Mouse (Mus musculus): ENCODE results near the gene Klf5. TPM values are rescaled to one million over a fixed set of nuclear protein-coding genes. Genes with fewer than 3 reads are reported as not detected.

Gene Klf5
- polyA plus RNA-seq, 1 experiment from 2014 or later, result 3.4 TPM

DNA sequence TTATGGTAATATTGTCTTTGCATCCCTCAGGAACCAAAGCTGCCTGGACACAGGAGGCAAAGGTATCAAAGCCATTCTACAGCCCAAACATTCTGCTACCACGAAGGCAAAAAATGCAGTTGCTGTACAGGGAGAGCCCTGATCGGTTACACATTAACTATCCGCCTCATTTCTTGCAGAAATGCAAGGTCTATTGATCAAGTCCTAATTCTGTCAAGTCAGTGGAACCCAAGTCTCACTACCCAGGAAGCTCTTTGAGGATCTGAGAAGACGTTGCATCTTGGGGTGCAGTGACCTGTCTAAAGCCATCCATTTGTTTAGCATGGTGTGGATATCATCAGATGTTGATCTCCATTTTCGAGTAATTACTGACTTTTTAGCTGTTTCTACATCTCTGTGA, 18.1 kb upstream of the Klf5 start:
- Histone ChIP-seq H3K9ac (replicated peaks; ENCODE audit: low read depth, low read length) (no peak overlapping the region), H3K36me3 (ENCODE audit: control insufficient read depth, insufficient read depth, low read length) (no peaks in the 10 kb centered on the region), H3K4me1 (ENCODE audit: control insufficient read depth, insufficient read depth, low read length) (no peaks in the 10 kb centered on the region), H3K27me3 (ENCODE audit: control insufficient read depth, insufficient read depth, low read length) (no peaks in the 10 kb centered on the region), H3K4me3 (ENCODE audit: low read depth, low read length) (no peak overlapping the region), H3K9me3 (ENCODE audit: control insufficient read depth, low read length) (no peaks in the 10 kb centered on the region), H3K4me2 (ENCODE audit: low read depth, low read length) (no peak overlapping the region), H3K27ac (ENCODE audit: low read depth, low read length) (no peak overlapping the region)
- 63% methylated on average over 5 of the region's 5 CpGs for WGBS
- ATAC-seq (ENCODE audit: low read depth), result no peak

DNA sequence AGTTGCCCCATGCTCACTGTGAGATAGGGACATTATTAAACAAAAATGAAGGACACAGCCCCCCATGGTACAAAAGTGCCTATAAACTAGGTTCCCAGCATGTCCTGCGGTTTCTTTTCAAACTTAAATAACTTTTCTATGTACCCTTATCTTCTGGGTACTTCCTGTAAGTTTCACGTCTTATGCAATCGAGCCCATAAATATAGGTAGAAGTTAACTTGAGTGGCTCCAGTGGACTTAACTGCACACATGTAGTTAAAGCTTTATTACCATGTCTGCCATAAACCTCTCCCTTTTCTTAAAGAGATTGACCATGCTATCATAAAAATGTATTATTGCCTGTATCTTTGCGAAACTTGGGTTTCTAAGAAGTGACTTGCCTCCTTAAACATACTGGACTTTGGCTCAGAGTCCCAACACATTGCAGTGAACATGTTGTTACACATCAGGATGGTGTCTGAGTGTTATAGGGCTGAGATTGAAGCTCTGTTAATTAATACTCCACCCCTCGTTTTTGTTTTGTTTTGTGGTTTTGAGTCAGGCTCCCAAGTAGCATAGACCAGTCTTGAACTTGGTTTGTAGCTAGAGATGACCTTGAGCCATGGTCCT, 17.6 kb upstream of the Klf5 start:
- no peaks in the 10 kb centered on the region for H3K36me3 ChIP-seq (ENCODE audit: control insufficient read depth, insufficient read depth, low read length)
- no peak overlapping the region for H3K4me3 ChIP-seq (ENCODE audit: low read depth, low read length)
- no peaks in the 10 kb centered on the region for H3K9me3 ChIP-seq (ENCODE audit: control insufficient read depth, low read length)
- no peak overlapping the region for H3K9ac ChIP-seq (replicated peaks; ENCODE audit: low read depth, low read length)
- H3K4me2 ChIP-seq (ENCODE audit: low read depth, low read length), result no peak overlapping the region
- H3K27ac ChIP-seq (ENCODE audit: low read depth, low read length), result no peak overlapping the region
- ATAC-seq (ENCODE audit: low read depth), result no peak
- WGBS, result 81% methylated on average over 5 of the region's 5 CpGs
- H3K4me1 ChIP-seq (ENCODE audit: control insufficient read depth, insufficient read depth, low read length), result no peaks in the 10 kb centered on the region
- no peaks in the 10 kb centered on the region for H3K27me3 ChIP-seq (ENCODE audit: control insufficient read depth, insufficient read depth, low read length)

GRCm38 (mm10) chr14:99285486-99285885, 13.0 kb upstream of the Klf5 start:
- no peaks in the 10 kb centered on the region for H3K9me3 ChIP-seq (ENCODE audit: control insufficient read depth, low read length)
- no peak overlapping the region for H3K27ac ChIP-seq (ENCODE audit: low read depth, low read length)
- no peak overlapping the region for H3K4me2 ChIP-seq (ENCODE audit: low read depth, low read length)
- H3K36me3 ChIP-seq (ENCODE audit: control insufficient read depth, insufficient read depth, low read length), result no peaks in the 10 kb centered on the region
- no peaks in the 10 kb centered on the region for H3K4me1 ChIP-seq (ENCODE audit: control insufficient read depth, insufficient read depth, low read length)
- ATAC-seq (ENCODE audit: low read depth), result no peak
- WGBS, result 98% methylated on average over 4 of the region's 4 CpGs
- H3K9ac ChIP-seq (replicated peaks; ENCODE audit: low read depth, low read length), result no peak overlapping the region
- H3K4me3 ChIP-seq (ENCODE audit: low read depth, low read length), result no peak overlapping the region
- no peaks in the 10 kb centered on the region for H3K27me3 ChIP-seq (ENCODE audit: control insufficient read depth, insufficient read depth, low read length)

GRCm38 (mm10) chr14:99292176-99292575, 6.3 kb upstream of the Klf5 start:
- 100% methylated on average over 5 of the region's 5 CpGs for WGBS
- Histone ChIP-seq H3K27ac (ENCODE audit: low read depth, low read length) (no peak overlapping the region), H3K9me3 (ENCODE audit: control insufficient read depth, low read length) (no peaks in the 10 kb centered on the region), H3K4me2 (ENCODE audit: low read depth, low read length) (no peak overlapping the region), H3K4me3 (ENCODE audit: low read depth, low read length) (no peak overlapping the region), H3K36me3 (ENCODE audit: control insufficient read depth, insufficient read depth, low read length) (no peaks in the 10 kb centered on the region), H3K9ac (replicated peaks; ENCODE audit: low read depth, low read length) (no peak overlapping the region), H3K4me1 (ENCODE audit: control insufficient read depth, insufficient read depth, low read length) (no peaks in the 10 kb centered on the region), H3K27me3 (ENCODE audit: control insufficient read depth, insufficient read depth, low read length) (0 out of 2 replicates have a peak, but pooled peaks cover 3% of the 10 kb centered on the region)
- ATAC-seq (ENCODE audit: low read depth), result no peak

DNA sequence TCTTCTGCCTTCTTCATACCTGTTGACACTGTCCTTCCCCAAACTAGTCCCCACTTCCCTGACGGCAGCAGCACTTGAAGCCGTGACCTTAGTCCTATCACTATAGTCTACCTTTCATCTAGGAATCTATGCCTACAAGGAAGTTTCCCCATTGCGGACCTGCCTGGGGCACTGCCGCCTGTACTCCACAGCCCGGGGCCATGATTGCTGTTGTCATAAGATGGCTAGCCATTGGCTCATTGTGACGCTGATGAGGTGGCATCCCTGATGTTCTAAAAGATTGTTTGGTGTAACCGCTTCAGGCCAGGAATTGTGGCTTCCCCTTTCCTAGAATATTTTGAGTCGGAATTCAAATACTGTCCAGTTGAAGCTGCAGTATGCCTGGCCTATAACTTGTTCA, 4.1 kb upstream of the Klf5 start:
- Histone ChIP-seq H3K27me3 (ENCODE audit: control insufficient read depth, insufficient read depth, low read length) (peaks cover 9% of the 10 kb centered on the region), H3K36me3 (ENCODE audit: control insufficient read depth, insufficient read depth, low read length) (no peaks in the 10 kb centered on the region), H3K4me1 (ENCODE audit: control insufficient read depth, insufficient read depth, low read length) (0 out of 2 replicates have a peak, but pooled peaks cover 1% of the 10 kb centered on the region), H3K4me3 (ENCODE audit: low read depth, low read length) (no peak overlapping the region), H3K27ac (ENCODE audit: low read depth, low read length) (no peak overlapping the region), H3K4me2 (ENCODE audit: low read depth, low read length) (no peak overlapping the region), H3K9me3 (ENCODE audit: control insufficient read depth, low read length) (no peaks in the 10 kb centered on the region), H3K9ac (replicated peaks; ENCODE audit: low read depth, low read length) (no peak overlapping the region)
- 89% methylated on average over 8 of the region's 8 CpGs for WGBS
- no peak for ATAC-seq (ENCODE audit: low read depth)

DNA sequence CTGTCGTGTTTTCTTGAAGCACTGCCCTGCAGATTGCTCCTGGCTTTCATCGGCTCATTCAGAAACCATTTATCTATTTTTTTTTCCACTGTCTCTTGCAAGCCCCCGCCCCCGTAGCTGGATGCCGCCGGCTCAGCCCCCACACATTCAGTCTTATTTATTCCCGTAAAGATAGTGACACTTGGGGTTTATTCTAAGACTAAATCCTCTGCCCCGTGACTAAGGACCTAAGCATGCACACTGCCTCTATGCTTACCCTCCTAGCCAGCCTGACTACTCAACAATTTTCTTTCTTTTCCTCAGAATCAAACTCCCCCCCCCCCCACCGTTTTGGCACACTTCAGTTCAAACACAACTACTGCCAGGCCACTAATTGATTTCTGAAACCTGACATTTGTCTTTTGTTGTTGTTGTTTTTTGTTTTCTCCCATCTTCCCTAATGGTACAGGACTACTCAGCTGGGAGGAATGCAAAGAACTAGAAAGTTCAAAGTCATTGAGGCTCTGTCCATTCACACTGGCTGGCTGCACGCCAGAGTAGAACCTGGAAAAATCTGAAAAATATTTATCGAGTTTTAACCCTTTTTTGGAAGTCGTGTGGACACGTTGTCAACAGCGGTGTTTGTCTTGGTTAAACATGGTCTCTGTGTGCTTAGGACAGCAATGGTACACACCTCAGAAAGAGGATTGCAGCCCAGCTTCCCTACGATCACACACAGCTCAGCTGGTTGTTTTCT, 2.7 kb upstream of the Klf5 start:
- Histone ChIP-seq H3K27ac (ENCODE audit: low read depth, low read length) (no peak overlapping the region), H3K4me1 (ENCODE audit: control insufficient read depth, insufficient read depth, low read length) (0 out of 2 replicates have a peak, but pooled peaks cover 7% of the 10 kb centered on the region), H3K4me3 (ENCODE audit: low read depth, low read length) (no peak overlapping the region), H3K27me3 (ENCODE audit: control insufficient read depth, insufficient read depth, low read length) (peaks cover 9% of the 10 kb centered on the region), H3K9ac (replicated peaks; ENCODE audit: low read depth, low read length) (no peak overlapping the region), H3K4me2 (ENCODE audit: low read depth, low read length) (no peak overlapping the region), H3K9me3 (ENCODE audit: control insufficient read depth, low read length) (no peaks in the 10 kb centered on the region), H3K36me3 (ENCODE audit: control insufficient read depth, insufficient read depth, low read length) (no peaks in the 10 kb centered on the region)
- WGBS, result 71% methylated on average over 15 of the region's 15 CpGs
- ATAC-seq (ENCODE audit: low read depth), result no peak

- WGBS, result under 1% methylated on average over 59 of the region's 60 CpGs
- Histone ChIP-seq H3K4me3 (ENCODE audit: low read depth, low read length) (peak overlapping the region; percentile 70), H3K9ac (replicated peaks; ENCODE audit: low read depth, low read length) (peak overlapping the region; percentile 63), H3K4me1 (ENCODE audit: control insufficient read depth, insufficient read depth, low read length) (0 out of 2 replicates have a peak, but pooled peaks cover 7% of the 10 kb centered on the region), H3K4me2 (ENCODE audit: low read depth, low read length) (peak overlapping the region; percentile 95), H3K27ac (ENCODE audit: low read depth, low read length) (no peak overlapping the region), H3K9me3 (ENCODE audit: control insufficient read depth, low read length) (no peaks in the 10 kb centered on the region), H3K27me3 (ENCODE audit: control insufficient read depth, insufficient read depth, low read length) (peaks cover 9% of the 10 kb centered on the region), H3K36me3 (ENCODE audit: control insufficient read depth, insufficient read depth, low read length) (no peaks in the 10 kb centered on the region)
- ATAC-seq (ENCODE audit: low read depth), result peak; percentile 86
These were observed 561 bp downstream of the Klf5 start for GRCm38 (mm10) chr14:99299022-99299481.

- WGBS, result 2% methylated on average over 21 of the region's 21 CpGs
- Histone ChIP-seq H3K4me1 (ENCODE audit: control insufficient read depth, insufficient read depth, low read length) (0 out of 2 replicates have a peak, but pooled peaks cover 7% of the 10 kb centered on the region), H3K4me3 (ENCODE audit: low read depth, low read length) (peak overlapping the region; percentile 70), H3K9ac (replicated peaks; ENCODE audit: low read depth, low read length) (peak overlapping the region; percentile 63), H3K27me3 (ENCODE audit: control insufficient read depth, insufficient read depth, low read length) (peaks cover 9% of the 10 kb centered on the region), H3K27ac (ENCODE audit: low read depth, low read length) (no peak overlapping the region), H3K9me3 (ENCODE audit: control insufficient read depth, low read length) (no peaks in the 10 kb centered on the region), H3K4me2 (ENCODE audit: low read depth, low read length) (peak overlapping the region; percentile 95), H3K36me3 (ENCODE audit: control insufficient read depth, insufficient read depth, low read length) (no peaks in the 10 kb centered on the region)
- ATAC-seq (ENCODE audit: low read depth), result no peak
These were observed 1.3 kb downstream of the Klf5 start for GRCm38 (mm10) chr14:99299701-99300191.

- Histone ChIP-seq H3K9ac (replicated peaks; ENCODE audit: low read depth, low read length) (no peak overlapping the region), H3K27me3 (ENCODE audit: control insufficient read depth, insufficient read depth, low read length) (peaks cover 9% of the 10 kb centered on the region), H3K4me2 (ENCODE audit: low read depth, low read length) (no peak overlapping the region), H3K4me3 (ENCODE audit: low read depth, low read length) (no peak overlapping the region), H3K4me1 (ENCODE audit: control insufficient read depth, insufficient read depth, low read length) (0 out of 2 replicates have a peak, but pooled peaks cover 7% of the 10 kb centered on the region), H3K9me3 (ENCODE audit: control insufficient read depth, low read length) (no peaks in the 10 kb centered on the region), H3K36me3 (ENCODE audit: control insufficient read depth, insufficient read depth, low read length) (no peaks in the 10 kb centered on the region), H3K27ac (ENCODE audit: low read depth, low read length) (no peak overlapping the region)
- ATAC-seq (ENCODE audit: low read depth), result no peak
- WGBS, result 69% methylated on average over 11 of the region's 11 CpGs
These were observed 3.0 kb downstream of the Klf5 start for GRCm38 (mm10) chr14:99301472-99301871.

All from neural tube, embryonic 14.5 days (tissue).